Mouse (Mus musculus): ENCODE measurements at regions not wholly inside any gene's neighbourhood (a gene's known extent, or its start where the extent isn't known, plus 50 kb on each side); places are given as distances from the start of the nearest gene placed in this dataset.

DNA sequence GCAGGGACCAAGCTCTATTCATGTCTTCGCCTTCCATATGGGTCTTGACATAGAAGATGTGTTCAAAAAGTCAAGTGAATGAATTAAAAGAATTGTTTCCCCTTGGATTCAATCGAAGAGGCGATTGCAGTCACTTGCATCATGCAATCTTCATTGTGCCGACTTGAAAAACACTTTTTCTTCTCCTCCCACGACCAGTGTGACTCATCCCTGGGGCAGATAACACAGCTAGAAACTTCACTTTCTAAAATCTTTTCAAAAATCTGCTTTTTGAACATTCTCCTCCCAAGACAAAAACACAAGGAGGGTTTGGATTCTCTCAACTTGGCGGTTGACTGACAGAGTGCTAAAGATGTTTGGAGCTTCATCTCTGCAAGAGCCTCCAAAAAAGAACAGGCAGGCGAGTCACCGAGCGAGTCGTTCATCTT lies 67.2 kb upstream of the Arntl start:
- H3K27me3 ChIP-seq (ENCODE audit: control insufficient read depth, insufficient read depth, low read length): no peaks in the 10 kb centered on the region
- WGBS: 79% methylated on average over 10 of the region's 10 CpGs
- H3K4me2 ChIP-seq (replicated peaks; ENCODE audit: low read depth, low read length, severe bottlenecking): no peak overlapping the region
- no peak overlapping the region for H3K4me3 ChIP-seq (replicated peaks; ENCODE audit: low read length)
- no peak for ATAC-seq (ENCODE audit: low FRiP score, low read depth)
- DNase-seq (ENCODE audit: low spot score): no peak
- H3K27ac ChIP-seq (replicated peaks; ENCODE audit: low read depth, low read length): no peak overlapping the region
- no peak overlapping the region for H3K9ac ChIP-seq (ENCODE audit: low read depth, low read length, severe bottlenecking)
- no peaks in the 10 kb centered on the region for H3K4me1 ChIP-seq (ENCODE audit: control insufficient read depth, insufficient read depth, low read length)
- TF ChIP-seq POLR2A (IDR thresholded peaks at IDR 0.05; ENCODE audit: borderline replicate concordance, extremely low read depth, insufficient read depth, insufficient read length): no peak
- no peaks in the 10 kb centered on the region for H3K9me3 ChIP-seq (ENCODE audit: control insufficient read depth, low read length)
- H3K36me3 ChIP-seq (ENCODE audit: control insufficient read depth, insufficient read depth, low read length): no peaks in the 10 kb centered on the region

DNA sequence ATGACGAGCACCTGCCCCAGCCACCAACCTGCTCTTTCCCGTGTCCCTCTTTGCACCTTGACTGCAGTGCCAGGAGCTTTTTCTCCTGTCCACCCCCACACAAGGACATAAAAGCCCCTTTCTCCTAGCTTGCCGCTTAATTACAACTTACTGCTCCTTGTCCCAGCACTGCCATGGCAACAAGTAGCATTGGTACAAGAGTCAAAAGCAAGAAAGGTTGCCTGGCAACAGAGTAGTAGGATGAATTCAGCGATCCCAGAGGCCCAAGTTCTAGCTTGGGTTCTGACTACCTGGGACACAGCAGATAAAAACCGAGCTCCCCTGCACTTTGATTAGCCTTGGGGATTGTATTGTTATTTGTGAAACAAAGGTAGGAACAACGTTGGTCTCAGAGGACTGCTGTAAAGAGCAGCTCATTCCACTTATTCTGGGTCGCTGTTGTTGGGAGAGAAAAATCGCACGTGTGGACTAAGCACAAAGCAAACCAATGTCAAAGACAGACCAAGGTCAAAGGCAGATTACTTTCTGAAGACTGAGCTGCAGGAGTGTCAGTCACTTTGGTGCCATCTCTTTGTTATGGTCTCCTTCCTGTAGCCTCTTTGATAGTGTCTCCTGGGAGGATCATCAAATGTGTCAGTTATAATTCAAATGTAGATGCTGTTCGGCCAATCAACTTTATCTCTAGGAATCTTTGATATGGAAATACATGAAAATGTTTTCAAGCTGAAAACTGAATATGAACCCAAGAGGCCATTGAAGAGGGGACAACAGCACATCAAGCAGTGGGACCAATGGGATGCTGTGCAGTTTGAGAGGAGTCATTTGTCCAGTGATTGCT lies 65.2 kb upstream of the Arntl start:
- no peak for TF ChIP-seq POLR2A (IDR thresholded peaks at IDR 0.05; ENCODE audit: borderline replicate concordance, extremely low read depth, insufficient read depth, insufficient read length)
- H3K9ac ChIP-seq (ENCODE audit: low read depth, low read length, severe bottlenecking): no peak overlapping the region
- H3K27me3 ChIP-seq (ENCODE audit: control insufficient read depth, insufficient read depth, low read length): no peaks in the 10 kb centered on the region
- no peak overlapping the region for H3K4me3 ChIP-seq (replicated peaks; ENCODE audit: low read length)
- DNase-seq (ENCODE audit: low spot score) (no peak), ATAC-seq (ENCODE audit: low FRiP score, low read depth) (no peak)
- 58% methylated on average over 10 of the region's 10 CpGs for WGBS
- no peak overlapping the region for H3K27ac ChIP-seq (replicated peaks; ENCODE audit: low read depth, low read length)
- no peak overlapping the region for H3K4me2 ChIP-seq (replicated peaks; ENCODE audit: low read depth, low read length, severe bottlenecking)
- no peaks in the 10 kb centered on the region for H3K4me1 ChIP-seq (ENCODE audit: control insufficient read depth, insufficient read depth, low read length)
- no peaks in the 10 kb centered on the region for H3K9me3 ChIP-seq (ENCODE audit: control insufficient read depth, low read length)
- no peaks in the 10 kb centered on the region for H3K36me3 ChIP-seq (ENCODE audit: control insufficient read depth, insufficient read depth, low read length)

DNA sequence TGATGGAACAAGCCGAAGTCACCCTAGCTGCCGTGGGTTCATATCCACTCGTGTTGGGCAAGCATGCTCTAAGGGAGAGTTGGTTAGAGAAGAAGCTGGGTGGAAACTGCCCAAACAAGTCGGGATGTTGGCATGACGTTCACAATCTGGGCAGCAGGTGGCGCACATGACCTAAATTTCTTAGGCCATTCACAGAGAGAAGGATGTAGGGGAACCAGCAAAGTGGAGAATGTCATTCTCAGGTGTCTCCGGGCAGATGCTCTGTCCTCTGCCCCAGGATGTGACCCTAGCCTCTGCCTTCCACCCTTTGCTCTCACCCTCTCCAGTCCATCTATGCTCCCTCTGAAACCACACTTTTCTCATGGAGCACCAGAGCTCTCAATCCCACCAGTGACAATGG lies 63.7 kb upstream of the Arntl start:
- Histone ChIP-seq H3K4me1 (ENCODE audit: control insufficient read depth, insufficient read depth, low read length) (0 out of 2 replicates have a peak, but pooled peaks cover 4% of the 10 kb centered on the region), H3K4me3 (replicated peaks; ENCODE audit: low read length) (no peak overlapping the region), H3K27me3 (ENCODE audit: control insufficient read depth, insufficient read depth, low read length) (no peaks in the 10 kb centered on the region), H3K36me3 (ENCODE audit: control insufficient read depth, insufficient read depth, low read length) (no peaks in the 10 kb centered on the region), H3K27ac (replicated peaks; ENCODE audit: low read depth, low read length) (no peak overlapping the region), H3K9ac (ENCODE audit: low read depth, low read length, severe bottlenecking) (no peak overlapping the region), H3K4me2 (replicated peaks; ENCODE audit: low read depth, low read length, severe bottlenecking) (no peak overlapping the region), H3K9me3 (ENCODE audit: control insufficient read depth, low read length) (no peaks in the 10 kb centered on the region)
- 10% methylated on average over 7 of the region's 7 CpGs for WGBS
- no peak for TF ChIP-seq POLR2A (IDR thresholded peaks at IDR 0.05; ENCODE audit: borderline replicate concordance, extremely low read depth, insufficient read depth, insufficient read length)
- peak; percentile 90 for DNase-seq (ENCODE audit: low spot score)
- no peak for ATAC-seq (ENCODE audit: low FRiP score, low read depth)

DNA sequence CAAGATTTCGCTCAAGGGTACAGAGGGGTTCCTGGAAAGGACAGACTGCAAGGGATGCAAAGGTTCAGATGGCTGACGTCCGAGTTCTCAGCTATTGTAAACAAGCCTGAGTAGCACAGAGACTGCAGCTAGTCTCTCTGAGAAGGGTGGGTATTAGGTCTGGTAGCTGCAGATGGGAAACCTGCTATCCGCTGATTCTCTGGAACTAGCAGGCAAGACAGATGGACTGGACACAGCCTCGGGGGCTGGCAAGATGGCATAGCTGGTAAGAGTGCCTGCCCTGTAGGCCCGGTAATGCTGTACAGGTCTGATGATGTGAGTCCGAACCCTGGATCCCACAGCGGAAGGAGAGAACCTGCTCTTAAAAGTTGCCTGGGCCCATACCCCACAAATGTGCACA lies 62.2 kb upstream of the Arntl start:
- Histone ChIP-seq H3K4me1 (ENCODE audit: control insufficient read depth, insufficient read depth, low read length) (0 out of 2 replicates have a peak, but pooled peaks cover 4% of the 10 kb centered on the region), H3K4me2 (replicated peaks; ENCODE audit: low read depth, low read length, severe bottlenecking) (no peak overlapping the region), H3K27ac (replicated peaks; ENCODE audit: low read depth, low read length) (no peak overlapping the region), H3K36me3 (ENCODE audit: control insufficient read depth, insufficient read depth, low read length) (no peaks in the 10 kb centered on the region), H3K4me3 (replicated peaks; ENCODE audit: low read length) (no peak overlapping the region), H3K27me3 (ENCODE audit: control insufficient read depth, insufficient read depth, low read length) (no peaks in the 10 kb centered on the region), H3K9me3 (ENCODE audit: control insufficient read depth, low read length) (no peaks in the 10 kb centered on the region), H3K9ac (ENCODE audit: low read depth, low read length, severe bottlenecking) (no peak overlapping the region)
- DNase-seq (ENCODE audit: low spot score): no peak
- ATAC-seq (ENCODE audit: low FRiP score, low read depth): no peak
- WGBS: 84% methylated on average over 8 of the region's 8 CpGs
- no peak for TF ChIP-seq POLR2A (IDR thresholded peaks at IDR 0.05; ENCODE audit: borderline replicate concordance, extremely low read depth, insufficient read depth, insufficient read length)

GRCm38 (mm10) chr7:113146108-113146507 lies 61.2 kb upstream of the Arntl start:
- Histone ChIP-seq H3K4me2 (replicated peaks; ENCODE audit: low read depth, low read length, severe bottlenecking) (no peak overlapping the region), H3K4me3 (replicated peaks; ENCODE audit: low read length) (no peak overlapping the region), H3K36me3 (ENCODE audit: control insufficient read depth, insufficient read depth, low read length) (no peaks in the 10 kb centered on the region), H3K27me3 (ENCODE audit: control insufficient read depth, insufficient read depth, low read length) (no peaks in the 10 kb centered on the region), H3K4me1 (ENCODE audit: control insufficient read depth, insufficient read depth, low read length) (0 out of 2 replicates have a peak, but pooled peaks cover 4% of the 10 kb centered on the region), H3K27ac (replicated peaks; ENCODE audit: low read depth, low read length) (no peak overlapping the region), H3K9ac (ENCODE audit: low read depth, low read length, severe bottlenecking) (no peak overlapping the region), H3K9me3 (ENCODE audit: control insufficient read depth, low read length) (no peaks in the 10 kb centered on the region)
- TF ChIP-seq POLR2A (IDR thresholded peaks at IDR 0.05; ENCODE audit: borderline replicate concordance, extremely low read depth, insufficient read depth, insufficient read length): no peak
- no peak for DNase-seq (ENCODE audit: low spot score)
- 78% methylated on average over 2 of the region's 2 CpGs for WGBS
- no peak for ATAC-seq (ENCODE audit: low FRiP score, low read depth)

Measured in limb, embryonic 14.5 days (tissue).